Mouse (Mus musculus) urinary bladder, postnatal 4 days (tissue): ENCODE data around the gene Nhlrc4.

Experiments
- DNase-seq, 2 experiments: peaks; one replicate each; pipeline ENCODE4 v3.0.0; 2021 to 2022; ENCODE audit warnings: low spot score in 2 of 2

Gene Nhlrc4

GRCm38 (mm10) chr17:25958771-25959494, 14.2 kb upstream of the Nhlrc4 start:
- no peak for DNase-seq

GRCm38 (mm10) chr17:25957586-25958051, 12.9 kb upstream of the Nhlrc4 start:
- DNase-seq: no peak

GRCm38 (mm10) chr17:25956631-25957030, 11.9 kb upstream of the Nhlrc4 start:
- DNase-seq: no peak

- no peak for DNase-seq
Measured at GRCm38 (mm10) chr17:25956201-25956600, 11.4 kb upstream of the Nhlrc4 start.

GRCm38 (mm10) chr17:25955736-25956135, 11.0 kb upstream of the Nhlrc4 start:
- no peak for DNase-seq

- no peak for DNase-seq
Measured at GRCm38 (mm10) chr17:25954671-25955070, 9.9 kb upstream of the Nhlrc4 start.

- no peak for DNase-seq
Measured at GRCm38 (mm10) chr17:25953161-25953560, 8.4 kb upstream of the Nhlrc4 start.

GRCm38 (mm10) chr17:25951803-25952623, 7.3 kb upstream of the Nhlrc4 start, which contains the start of gene A930017K11Rik:
Gene A930017K11Rik (minus strand): TSS chr17:25952565.
- DNase-seq: no peak

GRCm38 (mm10) chr17:25951225-25951802, 6.6 kb upstream of the Nhlrc4 start:
- DNase-seq: no peak

GRCm38 (mm10) chr17:25950706-25951105, 5.9 kb upstream of the Nhlrc4 start:
- no peak for DNase-seq

GRCm38 (mm10) chr17:25949981-25950380, 5.2 kb upstream of the Nhlrc4 start:
- no peak for DNase-seq

GRCm38 (mm10) chr17:25948051-25948450, 3.3 kb upstream of the Nhlrc4 start:
- DNase-seq: no peak

- DNase-seq: no peak
Measured at GRCm38 (mm10) chr17:25947576-25947975, 2.8 kb upstream of the Nhlrc4 start.

GRCm38 (mm10) chr17:25946891-25947290, 2.1 kb upstream of the Nhlrc4 start:
- DNase-seq: no peak

GRCm38 (mm10) chr17:25946349-25946748, 1.6 kb upstream of the Nhlrc4 start:
- DNase-seq: no peak

GRCm38 (mm10) chr17:25945517-25946155, 875 bp upstream of the Nhlrc4 start:
- no peak for DNase-seq

- no peak for DNase-seq
Measured at GRCm38 (mm10) chr17:25943769-25944168, 992 bp downstream of the Nhlrc4 start.

GRCm38 (mm10) chr17:25943221-25943620, 1.5 kb downstream of the Nhlrc4 start:
- DNase-seq: no peak

- DNase-seq: no peak
Measured at GRCm38 (mm10) chr17:25942597-25943151, 2.1 kb downstream of the Nhlrc4 start.

GRCm38 (mm10) chr17:25941511-25942241, 3.1 kb downstream of the Nhlrc4 start:
- peak; percentile 71 to 79 for DNase-seq

GRCm38 (mm10) chr17:25934526-25934925, 10.2 kb downstream of the Nhlrc4 start:
- no peak for DNase-seq
